Mouse (Mus musculus) cerebellum, adult 8-10 months (tissue): ENCODE results near the gene Prss2.
"Not testable (repeated sequence)": the region's sequence is repeated elsewhere in the genome, so short reads cannot be mapped to it uniquely, and the experiment has no call there.

Experiments
- DNase-seq: peaks from one replicate; pipeline ENCODE4 v3.0.0; 2022

The Prss2 gene

DNA sequence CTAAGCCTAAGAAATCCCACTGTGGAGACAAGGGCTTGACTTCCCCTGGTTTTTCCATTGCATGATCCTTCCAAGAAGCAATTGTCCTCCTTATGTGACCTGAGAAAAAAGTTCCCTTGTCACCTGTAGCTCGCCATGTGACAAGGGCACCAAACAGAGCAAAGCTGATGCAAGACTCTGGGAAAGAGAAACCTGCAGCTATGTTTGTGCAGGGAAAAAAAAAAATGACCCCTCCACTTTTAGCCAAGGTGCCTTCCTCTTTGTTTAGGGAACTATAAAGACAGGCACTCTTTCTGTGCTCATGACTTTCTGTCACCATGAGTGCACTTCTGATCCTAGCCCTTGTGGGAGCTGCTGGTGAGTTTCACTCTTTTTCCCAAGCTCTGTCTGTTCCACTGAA, at the start of gene Prss2:
Gene Prss2 (plus strand): TSS at position 301 of the 400 bp plus-strand sequence.
- DNase-seq = no peak

GRCm38 (mm10) chr6:41499374-41499773, 22.2 kb upstream of the Prss2 start:
- no peak for DNase-seq

DNA sequence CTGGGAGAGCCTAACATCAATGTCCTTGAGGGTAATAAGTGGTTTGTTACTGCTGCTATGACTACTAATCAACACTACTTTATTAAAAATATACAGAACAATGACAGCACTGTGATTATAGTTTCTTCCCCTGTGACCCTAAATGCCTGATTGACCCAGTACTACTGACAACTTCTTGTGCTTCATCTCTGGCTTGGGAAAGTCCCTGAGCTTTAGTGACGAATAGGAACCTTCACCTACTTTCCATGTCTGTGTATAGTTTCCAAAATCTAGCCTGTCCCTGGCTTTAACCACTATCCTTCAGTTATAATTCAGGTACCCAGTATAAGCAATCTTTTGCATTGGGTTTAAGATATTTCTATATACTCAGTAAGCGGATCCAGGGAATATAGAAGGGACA, 16.7 kb upstream of the Prss2 start:
- no peak for DNase-seq

DNA sequence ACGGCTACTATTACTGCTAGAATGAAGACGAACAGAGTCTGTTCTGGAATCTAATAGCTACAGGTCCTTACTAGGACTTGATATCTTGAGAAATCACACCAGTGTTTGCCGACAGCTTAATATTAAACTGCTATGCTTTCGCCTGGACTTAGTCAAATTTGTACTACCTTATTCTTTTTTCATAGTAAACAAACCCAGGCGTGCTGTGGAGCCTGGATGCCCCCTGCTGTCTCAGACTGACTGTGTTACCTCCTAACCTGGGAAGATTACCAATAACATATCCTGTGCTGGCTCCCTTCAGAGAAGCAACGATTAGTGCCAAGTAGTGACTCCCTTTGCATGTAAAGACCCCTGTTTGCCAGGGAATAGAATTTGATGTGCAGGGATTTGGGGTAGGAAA, 16.3 kb upstream of the Prss2 start:
- no peak for DNase-seq

DNA sequence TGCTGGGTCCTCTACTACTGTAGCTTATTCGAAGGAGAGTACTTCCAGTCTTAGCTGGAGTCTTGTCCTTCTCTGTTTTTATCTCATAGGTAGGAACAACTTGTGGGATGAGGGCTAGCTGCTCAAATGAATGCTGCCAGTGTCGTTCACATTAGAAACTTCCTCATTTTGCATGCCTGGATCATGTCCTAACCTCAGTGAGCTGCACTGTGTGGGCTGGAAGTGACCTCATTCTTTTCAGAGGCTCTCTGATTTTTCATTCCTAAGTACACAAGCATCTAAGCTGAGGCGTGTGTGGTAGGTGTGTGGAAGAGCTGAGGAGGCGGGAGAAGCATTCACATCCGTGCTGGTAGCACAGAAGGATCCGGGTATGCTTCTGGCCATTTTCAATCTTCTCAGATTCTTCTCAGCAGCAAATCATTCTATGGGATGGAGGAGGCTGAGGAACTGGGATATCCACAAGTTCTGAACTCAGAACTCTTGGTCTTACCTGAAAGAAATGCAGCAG, 3.5 kb upstream of the Prss2 start:
- no peak for DNase-seq

- no peak for DNase-seq
Measured at GRCm38 (mm10) chr6:41526453-41526852, 4.9 kb downstream of the Prss2 start.

DNA sequence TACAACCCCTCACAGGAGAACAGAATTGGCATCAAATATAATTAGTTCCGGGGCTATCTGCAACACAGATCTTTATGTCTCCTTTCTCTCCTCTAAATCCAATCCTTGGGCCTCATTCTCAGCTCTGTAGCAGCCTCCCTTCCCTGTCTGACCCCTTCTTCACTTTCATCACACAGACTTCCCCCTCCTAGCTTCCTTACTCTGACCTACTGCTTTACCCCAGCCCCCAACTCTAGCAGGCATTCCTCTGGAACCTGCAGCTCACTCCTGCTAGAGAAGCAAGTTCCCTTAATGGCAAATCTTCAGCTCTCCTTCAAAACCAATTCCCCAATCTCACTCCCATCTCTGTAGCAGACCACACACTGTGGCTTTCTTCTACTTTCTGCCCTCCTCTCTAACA, 5.8 kb downstream of the Prss2 start:
- no peak for DNase-seq

GRCm38 (mm10) chr6:41529987-41530386, 8.4 kb downstream of the Prss2 start:
- not testable (repeated sequence) for DNase-seq

GRCm38 (mm10) chr6:41532181-41532580, 10.6 kb downstream of the Prss2 start:
- no peak for DNase-seq

DNA sequence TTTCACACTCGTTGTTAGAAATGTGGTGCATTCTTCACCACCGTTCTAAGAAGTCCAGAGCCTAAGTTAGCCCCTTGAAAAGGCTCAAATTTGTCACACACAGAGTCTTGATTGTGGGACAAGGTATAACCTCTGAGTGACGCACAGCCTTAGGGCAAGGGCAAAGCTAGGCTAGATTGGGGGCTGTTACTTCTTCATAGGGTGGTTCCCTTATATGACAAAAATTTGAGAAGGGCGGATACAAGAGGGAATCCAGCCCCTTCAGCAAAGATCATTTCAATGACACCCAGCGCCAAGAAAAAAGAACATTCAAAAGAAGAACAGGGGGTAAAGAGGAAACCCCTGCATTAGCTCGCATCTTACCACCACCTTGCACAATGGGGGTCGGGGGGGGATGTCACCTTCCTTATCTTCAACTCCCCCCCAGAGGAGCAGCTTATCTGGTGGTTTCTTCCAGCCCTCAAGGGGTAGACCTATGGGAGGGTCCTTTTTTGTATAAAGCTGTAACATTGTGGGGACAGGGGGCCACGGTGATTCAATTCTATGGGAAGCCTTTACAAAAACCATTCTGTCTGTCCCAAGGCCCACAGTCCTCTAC, 11.2 kb downstream of the Prss2 start:
- no peak for DNase-seq

DNA sequence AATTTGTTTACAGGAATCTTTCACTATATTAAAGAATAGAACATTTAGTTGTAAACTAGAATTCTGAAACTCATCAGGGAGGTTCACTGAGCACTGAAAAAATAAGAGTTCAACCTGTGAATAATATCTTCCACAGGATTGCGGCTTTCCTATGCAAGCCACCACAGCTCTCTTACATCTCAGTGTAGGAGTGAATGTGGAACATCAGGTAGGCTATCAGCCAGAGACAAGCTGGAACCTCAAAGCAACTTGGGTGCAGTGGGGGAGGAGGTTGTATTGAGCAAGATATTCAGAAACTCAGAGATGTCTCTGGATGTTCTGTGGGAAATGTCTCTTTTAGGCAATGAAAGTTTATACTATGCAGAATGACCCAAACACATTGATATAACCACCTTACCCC, 15.8 kb downstream of the Prss2 start:
- DNase-seq = no peak

GRCm38 (mm10) chr6:41538296-41538695, 16.7 kb downstream of the Prss2 start:
- DNase-seq = not testable (repeated sequence)

DNA sequence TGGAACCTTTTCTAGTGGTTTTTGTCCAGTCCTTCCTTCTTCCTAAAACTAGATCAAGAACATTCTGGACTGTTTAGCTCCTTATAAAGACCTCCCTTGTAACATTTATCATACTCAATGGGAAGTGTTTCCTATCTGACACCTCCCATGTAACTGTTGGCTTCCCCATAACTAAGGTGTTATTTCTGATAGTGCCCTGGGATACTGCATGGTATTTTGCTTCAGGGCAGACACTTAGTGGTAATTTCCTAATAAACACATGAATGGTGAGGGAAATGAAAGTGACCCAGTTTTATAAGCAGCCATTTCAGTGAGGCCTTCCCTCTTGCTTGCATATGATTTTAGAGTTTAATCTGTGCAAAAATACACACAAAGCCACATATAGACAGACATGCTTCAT, 19.2 kb downstream of the Prss2 start:
- no peak for DNase-seq

GRCm38 (mm10) chr6:41541746-41542145, 20.2 kb downstream of the Prss2 start:
- DNase-seq = no peak

DNA sequence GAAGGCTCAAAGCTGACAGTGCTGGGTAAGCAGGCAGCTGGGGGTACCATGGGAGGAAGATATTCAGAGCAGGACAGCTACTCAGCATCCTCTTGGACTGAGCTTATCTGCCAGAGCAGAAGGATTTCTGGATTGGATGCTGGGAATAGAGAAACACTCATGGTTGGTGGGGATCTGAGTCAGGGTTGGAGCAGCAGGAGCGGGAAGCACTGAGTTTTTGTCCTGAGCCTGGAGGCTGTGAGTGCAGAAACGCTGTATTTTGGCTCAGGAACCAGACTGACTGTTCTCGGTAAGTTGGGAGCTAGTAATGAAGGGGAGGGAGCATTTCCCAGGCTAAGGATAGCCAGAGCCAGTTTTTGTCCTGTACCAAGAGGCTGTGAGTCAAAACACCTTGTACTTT, 21.4 kb downstream of the Prss2 start:
- DNase-seq = no peak

DNA sequence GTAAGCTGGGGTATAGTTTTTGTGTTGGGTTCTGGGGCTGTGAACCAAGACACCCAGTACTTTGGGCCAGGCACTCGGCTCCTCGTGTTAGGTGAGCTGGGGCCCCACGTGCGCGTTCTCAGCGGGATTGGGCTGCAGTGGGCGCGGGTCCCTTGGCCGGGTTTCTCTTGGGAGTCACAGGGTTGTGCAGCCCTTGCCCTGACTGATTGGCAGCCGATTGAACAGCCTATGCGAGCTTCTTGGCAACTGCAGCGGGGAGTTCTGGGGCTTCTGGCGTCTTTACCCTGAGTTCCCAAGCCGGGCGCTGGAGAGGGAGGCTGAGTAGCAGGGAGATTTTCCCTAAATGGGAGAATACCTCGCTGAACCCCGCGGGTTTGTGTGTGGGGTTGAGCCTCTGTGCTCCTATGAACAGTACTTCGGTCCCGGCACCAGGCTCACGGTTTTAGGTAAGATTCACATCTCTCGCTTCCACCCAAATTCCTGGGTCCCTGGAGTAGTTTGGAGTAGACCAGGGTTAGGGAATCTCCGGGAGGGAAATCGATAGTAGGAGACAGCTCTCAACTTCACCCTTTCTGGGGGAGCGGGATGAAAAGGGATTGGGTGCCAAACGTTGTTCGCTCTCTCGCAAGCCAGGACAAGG, 21.9 kb downstream of the Prss2 start:
- DNase-seq = no peak

- no peak for DNase-seq
Measured at GRCm38 (mm10) chr6:41544381-41544924, 22.9 kb downstream of the Prss2 start.

- no peak for DNase-seq
Measured at GRCm38 (mm10) chr6:41545266-41545665, 23.7 kb downstream of the Prss2 start.

DNA sequence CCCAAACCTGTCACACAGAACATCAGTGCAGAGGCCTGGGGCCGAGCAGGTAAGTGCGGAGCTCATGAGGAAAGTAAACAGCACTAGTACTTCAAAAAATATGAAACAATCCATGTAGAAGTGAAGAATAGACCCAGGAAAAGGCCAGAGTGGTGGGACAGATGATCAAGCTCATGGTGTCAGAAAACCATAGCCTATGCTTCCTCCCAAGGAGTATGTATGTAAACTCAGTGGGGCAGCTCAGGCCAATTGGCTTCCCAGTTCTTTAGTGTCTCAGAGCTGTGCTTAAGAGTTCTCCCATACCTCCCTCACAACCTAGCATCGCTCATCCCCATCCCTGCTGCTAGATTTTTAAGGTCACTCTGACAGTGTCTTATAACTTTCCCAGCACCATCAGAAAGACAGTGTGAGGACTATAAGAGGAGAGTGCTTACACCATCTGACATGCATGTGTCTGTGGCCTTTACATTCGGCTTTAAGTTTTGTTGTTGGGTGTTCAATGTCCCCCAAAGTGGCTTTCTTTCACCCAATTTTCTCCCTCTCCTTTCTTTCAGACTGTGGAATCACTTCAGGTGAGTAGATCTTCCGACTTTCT, 25.6 kb downstream of the Prss2 start:
- no peak for DNase-seq

GRCm38 (mm10) chr6:41548286-41548685, 26.7 kb downstream of the Prss2 start:
- no peak for DNase-seq

DNA sequence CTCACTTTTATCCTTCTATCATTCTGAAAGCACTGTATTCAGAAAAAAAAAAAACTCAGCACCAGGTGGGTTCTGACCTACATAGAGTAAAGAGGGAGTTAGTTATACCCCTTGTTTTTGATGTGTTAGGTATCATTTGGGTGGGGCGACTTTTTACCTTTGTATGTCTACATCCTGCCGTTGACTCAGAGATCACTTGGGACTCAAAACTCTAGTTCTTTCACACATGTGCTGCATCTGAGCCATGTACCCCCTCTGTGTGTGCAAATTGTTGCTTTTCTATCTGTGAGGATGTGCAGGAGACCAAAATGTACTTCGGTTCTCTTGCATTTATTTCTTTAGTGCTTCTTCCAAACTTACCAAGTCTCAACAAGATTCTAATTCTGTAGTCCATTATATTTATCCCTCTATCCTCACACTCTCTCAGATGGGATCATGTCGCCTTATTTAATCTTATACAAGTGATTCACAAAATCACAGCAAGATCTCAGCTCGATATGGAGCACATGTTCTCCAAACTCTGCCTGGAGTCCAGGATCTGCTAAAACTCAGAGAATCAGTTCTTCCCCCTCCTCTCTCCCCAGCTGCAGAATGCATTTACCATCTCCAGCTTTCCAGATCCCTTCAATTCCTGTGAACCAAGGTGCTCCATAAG, 31.9 kb downstream of the Prss2 start:
- DNase-seq = no peak

GRCm38 (mm10) chr6:41554295-41555169, 32.9 kb downstream of the Prss2 start:
- DNase-seq = no peak

GRCm38 (mm10) chr6:41556389-41556788, 34.8 kb downstream of the Prss2 start:
- no peak for DNase-seq
